Mouse (Mus musculus) left cerebral cortex, postnatal 4 days (tissue): ENCODE results near the gene Nsg2. TPM values are rescaled to one million over a fixed set of nuclear protein-coding genes. Genes with fewer than 3 reads are reported as not detected.

Experiments
- DNase-seq: peaks from one replicate; pipeline ENCODE4 v3.0.0-alpha.2; 2022
- intact Hi-C: fragments of 180-260 bp; cut with DNase I; formaldehyde crosslinking; loops from one replicate; pipeline ENCODE4 v1.15.1; 2025
- total RNA-seq, 2 experiments: library from RNA; stranded (reverse); gene quantifications; 2 replicates each; pipeline ENCODE4 v1.2.3; 2021

Gene Nsg2
- total RNA-seq, 2 experiments from 2014 or later: 972 to 1,023 TPM

DNA sequence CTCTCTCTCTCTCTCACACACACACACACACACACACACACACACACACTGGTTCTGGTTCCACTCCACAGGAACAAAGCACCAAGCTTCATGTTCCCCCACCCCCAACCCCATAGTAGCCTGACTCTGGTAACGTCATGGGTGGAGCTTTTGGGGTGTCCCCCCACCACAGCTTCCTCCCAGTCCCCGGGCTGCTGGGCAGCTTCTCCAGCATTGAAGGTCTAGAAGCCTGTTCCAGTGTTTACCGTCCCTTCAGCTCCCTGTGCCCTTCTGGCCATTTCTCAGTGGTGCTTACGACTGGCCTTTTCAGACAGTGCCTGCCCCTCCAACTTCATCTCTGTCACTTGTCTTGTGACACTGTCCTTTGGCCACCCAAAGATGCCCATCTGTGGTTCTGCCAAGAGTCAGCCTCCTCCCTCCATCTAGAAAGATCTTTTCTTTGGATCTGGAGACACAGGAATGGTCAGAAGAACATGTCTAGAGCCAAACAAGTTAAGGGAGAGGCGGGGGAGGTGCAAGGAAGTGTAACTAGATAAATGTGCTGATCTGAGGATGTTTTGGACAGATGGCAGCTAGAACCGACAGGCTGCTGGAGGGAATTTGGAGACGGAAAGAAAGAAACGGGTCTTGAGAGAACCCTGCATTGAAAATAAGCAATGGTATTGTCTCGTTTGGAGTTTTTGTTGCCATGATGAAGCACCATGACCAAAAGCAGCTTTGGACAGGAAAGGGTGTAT lies 11.8 kb downstream of the Nsg2 start:
- DNase-seq: no peak
- intact Hi-C loops: no loop called here

- DNase-seq: no peak
- intact Hi-C loops: no loop called here
Measured at GRCm38 (mm10) chr11:32013014-32013427, 12.8 kb downstream of the Nsg2 start.

DNA sequence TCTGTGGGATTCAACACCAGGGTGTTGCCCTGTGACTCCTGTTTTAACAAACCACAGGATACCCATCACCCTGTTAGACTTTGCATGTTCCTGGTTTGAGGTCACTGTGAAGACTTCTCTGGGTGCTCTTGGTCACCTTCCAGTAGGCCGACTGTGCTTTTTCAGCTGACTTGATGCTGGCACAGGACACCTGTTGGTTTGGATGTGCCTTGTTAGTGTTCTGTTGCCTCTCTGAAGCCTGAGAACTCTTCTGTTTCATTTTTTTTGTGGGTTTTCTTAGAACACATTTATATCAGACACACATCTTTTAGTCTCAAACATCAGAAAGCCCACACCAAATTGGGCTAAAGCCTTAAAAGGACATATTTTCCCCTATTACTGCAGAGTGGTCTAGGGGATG lies 13.3 kb downstream of the Nsg2 start:
- DNase-seq: no peak
- intact Hi-C loops: no loop called here

- no peak for DNase-seq
- intact Hi-C loops: no loop called here
Measured at GRCm38 (mm10) chr11:32018201-32018600, 17.9 kb downstream of the Nsg2 start.

DNA sequence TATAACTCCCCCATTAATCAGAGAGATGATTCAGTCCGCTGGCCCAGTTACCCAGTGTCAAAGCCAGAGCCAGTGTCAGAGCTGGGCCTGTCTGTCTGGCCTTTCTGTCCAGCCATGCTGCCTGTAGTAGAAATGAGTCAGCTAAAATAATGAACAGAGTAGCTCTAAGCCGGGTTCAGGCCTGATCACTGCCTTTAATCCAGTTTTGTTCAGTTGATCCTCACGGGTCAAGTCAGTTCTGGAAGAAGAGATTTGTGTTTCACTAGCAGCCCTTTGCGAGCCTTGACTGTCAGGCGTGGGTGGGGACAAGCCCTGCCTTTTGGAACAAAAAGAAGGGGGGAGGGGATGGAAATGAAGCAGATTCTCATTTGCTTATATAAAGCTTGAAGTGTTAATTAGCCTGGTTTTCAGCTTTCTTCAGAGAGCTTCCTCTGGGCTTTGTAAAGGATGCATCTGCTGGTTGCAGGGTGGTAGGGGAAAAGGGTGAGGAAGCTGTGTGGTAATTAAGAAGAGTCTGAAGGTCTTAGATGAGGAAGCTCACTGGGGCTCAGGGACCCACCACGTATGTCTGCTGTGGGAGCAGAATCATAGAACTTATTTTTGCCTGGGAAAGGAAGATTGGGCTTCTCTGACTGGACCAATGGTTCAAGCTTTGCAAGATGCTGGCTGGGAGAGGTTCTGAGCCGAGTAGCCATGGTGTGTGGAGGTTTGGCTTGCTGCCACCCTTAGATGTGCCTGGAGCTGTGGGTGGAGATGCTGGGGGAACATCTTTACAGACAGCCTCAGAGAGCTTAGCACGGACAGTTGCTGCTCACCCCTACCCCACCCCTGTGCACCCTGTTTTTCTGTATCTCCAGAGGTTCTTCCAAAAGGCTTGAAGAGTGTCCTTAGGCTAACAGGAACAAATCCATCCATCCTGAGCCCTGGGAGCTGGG lies 20.0 kb downstream of the Nsg2 start:
- no peak for DNase-seq
- intact Hi-C loops: no loop called here

- DNase-seq: no peak
- intact Hi-C loops: no loop called here
Measured at GRCm38 (mm10) chr11:32026634-32027033, 26.4 kb downstream of the Nsg2 start.

- intact Hi-C loops: no loop called here
- DNase-seq: no peak
Measured at GRCm38 (mm10) chr11:32027474-32028342, 27.4 kb downstream of the Nsg2 start.

DNA sequence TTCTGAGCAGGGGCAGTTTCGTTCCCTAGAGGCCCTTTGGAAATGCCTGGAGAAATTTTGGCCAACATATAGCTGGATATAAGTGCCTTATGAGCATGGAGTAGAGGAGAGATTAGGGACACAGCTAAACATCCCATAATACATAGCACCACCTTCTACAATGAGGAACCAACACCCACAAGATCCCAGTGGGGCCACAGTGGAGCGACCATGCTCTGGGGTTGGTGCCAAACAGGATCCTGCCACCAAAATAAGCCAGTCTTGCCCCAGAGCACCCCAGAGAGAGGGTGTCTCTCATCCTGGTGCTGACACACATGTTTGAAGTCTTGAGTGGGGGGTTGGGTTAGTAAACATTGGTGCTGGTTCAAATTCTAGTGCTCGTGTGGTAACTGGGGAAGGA lies 28.3 kb downstream of the Nsg2 start:
- intact Hi-C loops: no loop called here
- no peak for DNase-seq

DNA sequence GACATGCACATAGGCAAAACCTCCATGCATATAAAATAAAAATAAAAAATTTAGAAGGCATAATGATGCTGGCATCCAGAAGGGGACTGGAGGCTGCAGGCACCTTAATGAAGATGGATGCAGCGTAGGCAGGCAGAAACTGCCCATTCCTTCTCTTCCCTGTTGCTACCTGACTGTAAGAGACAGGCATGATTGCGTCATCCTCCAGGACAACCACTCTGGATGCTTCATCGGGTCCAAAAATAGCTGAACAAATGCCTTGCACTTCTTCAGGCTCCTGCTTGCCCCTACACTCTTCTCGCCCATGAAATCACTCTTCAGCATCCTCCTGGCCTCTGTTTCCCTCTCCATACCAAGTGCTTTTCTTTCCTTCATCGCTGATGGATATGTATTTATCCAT lies 29.1 kb downstream of the Nsg2 start:
- DNase-seq: no peak
- intact Hi-C loops: no loop called here

GRCm38 (mm10) chr11:32031396-32031795 lies 31.1 kb downstream of the Nsg2 start:
- intact Hi-C loops: no loop called here

DNA sequence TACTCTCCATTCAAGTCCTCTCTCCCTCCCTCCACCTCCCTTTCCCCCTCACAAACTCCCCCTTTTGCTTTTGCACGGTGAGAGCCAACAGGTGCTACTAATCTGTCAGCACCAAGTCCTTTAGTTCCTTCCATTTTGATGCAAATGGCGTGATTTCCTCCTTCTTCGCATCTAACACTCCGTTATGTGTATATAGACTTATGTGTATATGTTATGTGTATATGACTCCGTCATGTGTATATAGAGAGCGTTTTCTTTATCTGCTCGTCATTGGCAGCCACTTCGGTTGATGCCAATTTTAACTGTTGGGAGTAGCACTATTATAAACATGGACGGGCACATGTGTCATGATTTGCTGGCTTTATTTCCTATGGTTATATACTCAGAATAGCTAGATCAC lies 31.8 kb downstream of the Nsg2 start:
- intact Hi-C loops: no loop called here
- no peak for DNase-seq

More at GRCm38 (mm10) chr11:32031396-32031795, 31.1 kb downstream of the Nsg2 start:
- DNase-seq: no peak

DNA sequence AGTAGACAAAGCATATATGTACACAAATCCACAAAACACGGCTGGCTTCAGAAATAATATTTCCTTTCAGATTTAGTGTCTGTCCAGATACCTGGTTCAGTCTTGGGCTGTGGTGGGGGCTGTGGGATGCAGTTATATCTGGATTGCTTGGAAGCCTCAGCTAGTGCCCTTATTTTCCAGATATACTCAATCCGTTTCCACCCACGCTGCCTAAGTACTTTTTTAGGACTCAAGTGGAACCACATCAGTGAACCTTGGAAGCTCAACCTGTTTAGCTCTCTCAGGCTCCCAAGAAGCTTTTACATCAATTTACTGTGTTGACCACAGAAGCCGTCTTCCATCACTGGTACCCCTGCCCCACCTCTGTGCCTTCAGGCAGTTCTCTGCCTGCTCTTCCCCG lies 35.6 kb downstream of the Nsg2 start:
- intact Hi-C loops: no loop called here
- no peak for DNase-seq

DNA sequence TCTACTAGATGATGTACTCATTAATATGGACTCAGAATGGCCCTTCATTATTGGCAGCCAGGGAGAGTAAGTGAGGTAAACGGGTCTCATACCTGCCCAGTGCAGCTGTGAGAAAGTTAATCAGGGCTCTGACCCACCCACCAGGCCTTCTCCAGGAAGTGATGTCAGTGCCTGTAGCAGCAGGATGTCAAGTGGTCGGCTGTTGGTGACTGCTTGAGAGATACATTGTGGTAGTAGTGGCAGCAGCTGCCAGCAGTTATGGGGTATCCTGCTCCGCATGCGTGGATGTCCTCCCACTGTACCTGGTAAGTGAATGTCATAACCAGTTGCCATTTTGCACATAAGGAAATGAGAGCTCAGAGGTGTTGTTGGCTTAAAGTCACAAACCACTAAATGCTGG lies 39.4 kb downstream of the Nsg2 start:
- no peak for DNase-seq
- intact Hi-C loops: no loop called here

GRCm38 (mm10) chr11:32057389-32057788 lies 57.1 kb downstream of the Nsg2 start:
- intact Hi-C loops: no loop called here
- no peak for DNase-seq

DNA sequence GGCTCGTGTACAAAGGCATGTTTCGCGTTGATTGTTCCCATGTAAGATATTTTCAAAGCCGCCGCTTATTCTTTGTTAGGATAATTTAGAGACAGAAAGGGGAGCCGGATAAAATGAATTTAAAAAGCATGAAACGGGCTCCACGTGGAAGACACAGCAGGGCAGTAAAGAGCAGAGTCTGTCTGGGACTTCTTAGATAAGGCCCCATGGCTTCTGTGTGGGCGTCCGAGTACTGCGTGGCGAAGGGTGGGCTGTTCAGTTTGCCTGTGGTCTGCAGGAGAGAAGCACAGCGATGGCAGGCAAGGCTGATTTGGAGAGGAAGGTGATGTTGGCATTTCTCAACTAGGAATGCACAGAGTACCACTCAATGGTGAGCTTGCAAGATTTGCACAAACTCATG lies 57.6 kb downstream of the Nsg2 start:
- no peak for DNase-seq
- intact Hi-C loops: no loop called here

DNA sequence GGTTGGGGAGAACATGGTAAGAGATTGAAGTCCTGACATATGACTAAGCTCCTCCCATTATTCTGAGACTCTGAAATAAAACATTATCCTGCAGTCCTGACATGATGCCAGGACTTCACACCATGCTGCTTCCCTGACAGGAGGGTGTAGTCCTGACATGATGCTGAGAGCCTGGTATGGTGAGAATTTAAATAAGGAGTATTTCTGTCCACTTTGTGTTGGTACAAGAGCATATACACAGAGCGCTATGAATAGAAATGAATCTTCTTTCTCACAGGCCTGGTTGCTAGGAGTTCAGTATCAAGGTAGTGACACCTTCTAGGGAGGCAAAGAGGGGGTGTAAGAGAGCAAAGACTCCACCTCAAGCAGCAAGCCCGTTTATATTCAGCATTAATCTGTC lies 60.8 kb downstream of the Nsg2 start:
- no peak for DNase-seq
- intact Hi-C loops: no loop called here

DNA sequence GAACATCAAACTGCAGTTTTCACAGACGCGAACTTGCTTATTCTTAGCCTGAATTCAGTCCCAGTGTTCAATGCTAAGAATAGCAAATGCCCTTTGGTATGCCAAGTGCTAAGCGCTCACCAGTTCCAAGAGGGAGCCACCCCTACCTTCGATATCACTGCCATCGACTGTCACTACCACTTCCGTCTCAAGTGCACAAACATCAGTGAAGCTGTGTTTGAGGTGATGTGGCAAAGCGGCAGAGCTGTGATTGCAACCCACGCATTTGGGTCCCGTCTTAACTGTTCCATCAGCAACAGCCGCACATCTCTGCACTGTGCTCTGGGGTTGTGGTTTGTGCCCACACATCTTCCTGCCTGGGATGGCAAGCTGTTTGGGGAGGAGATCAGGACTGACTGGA lies 61.6 kb downstream of the Nsg2 start:
- DNase-seq: no peak
- intact Hi-C loops: no loop called here

DNA sequence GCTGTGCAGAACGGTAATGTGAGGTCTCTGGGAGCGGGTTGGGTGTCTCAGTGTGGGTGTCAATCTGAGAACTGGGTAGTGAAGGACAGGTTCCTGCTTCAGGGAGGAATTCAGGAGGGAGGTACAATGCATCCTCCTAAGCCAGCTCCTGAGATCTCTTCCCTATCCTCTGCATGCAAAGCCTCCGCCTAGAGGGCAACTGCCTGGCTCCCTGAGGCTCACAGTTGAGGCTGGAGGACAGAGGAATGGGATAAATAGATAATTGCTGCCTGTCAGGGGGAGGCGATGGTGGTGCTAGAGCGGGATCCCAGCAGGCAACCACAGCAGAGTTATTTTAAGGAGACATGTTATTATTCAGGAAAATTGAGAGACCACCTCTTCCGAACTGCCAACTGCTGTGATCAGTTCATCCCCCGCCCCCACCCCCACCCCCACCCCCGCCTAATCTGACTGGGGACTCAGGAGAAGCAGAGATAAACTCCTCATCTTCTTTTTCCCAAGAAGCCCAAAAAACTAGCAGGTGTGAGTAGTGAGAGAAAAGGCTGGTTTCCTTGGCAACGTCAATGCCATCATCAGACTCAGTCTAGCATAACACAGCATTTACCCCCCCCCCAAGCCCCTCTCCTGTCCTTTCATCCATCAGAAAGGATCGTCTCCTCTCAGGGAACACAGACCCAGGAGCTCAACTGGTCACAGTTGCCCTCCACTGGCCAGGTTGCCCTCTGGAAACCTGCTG lies 63.7 kb downstream of the Nsg2 start:
- DNase-seq: peak; percentile 18
- intact Hi-C loops: no loop called here

DNA sequence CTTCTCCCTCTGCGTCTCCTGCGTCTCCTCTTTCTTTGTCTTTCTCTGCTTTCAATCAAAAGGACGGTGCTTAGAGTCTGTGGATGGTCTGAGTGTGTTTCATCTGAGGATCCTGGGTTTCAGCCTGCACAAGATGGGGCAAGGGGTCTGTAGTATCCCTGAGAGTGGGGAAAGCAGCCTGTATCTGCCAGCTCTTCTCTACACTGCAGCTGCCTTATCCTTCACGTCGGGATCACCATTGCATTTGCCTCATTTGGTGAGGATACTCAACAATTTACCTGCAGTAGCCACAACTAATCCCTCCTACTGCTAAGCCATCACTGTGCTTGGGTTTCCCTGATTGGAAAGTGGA lies 64.2 kb downstream of the Nsg2 start:
- intact Hi-C loops: no loop called here
- DNase-seq: no peak

DNA sequence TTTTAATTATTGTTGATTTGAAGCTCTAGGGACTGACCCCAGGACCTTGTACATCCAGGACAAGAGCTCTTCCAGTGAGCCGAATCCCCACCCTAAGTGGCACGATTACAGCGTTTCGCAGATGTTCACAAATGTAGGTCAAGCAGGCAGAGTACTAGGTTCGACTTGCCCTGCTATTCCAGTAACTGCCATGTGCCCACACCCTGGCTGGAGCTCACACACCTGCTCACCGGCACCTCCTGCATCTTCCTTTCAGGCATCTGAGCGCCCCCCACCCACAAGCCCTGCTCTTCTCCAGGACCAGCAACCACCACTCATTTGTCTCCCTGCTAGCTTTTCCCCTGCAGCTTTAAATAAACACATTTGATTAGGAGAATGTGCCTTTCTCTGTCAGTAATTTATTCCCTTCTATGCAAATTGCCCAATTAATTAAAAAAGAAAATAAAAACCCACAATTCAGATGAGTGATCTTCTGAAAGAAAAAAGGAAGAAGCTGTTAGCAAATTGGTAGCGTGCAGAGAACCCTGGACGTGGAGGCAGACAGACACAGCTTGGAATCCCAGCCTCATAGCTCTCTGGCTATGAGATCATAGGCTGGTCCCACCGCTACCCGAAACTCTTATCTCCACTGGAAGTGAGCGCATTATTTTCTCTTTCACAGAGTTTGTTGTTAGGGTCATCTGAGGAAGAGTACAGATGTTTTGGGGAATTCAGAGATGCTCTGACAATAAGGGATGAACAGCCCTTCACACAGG lies 68.7 kb downstream of the Nsg2 start:
- DNase-seq: no peak
- intact Hi-C loops: no loop called here
